Mouse (Mus musculus) intestine, postnatal 0 days (tissue): ENCODE data around the gene Gpr21. TPM values are rescaled to one million over a fixed set of nuclear protein-coding genes. Genes with fewer than 3 reads are reported as not detected.

Experiments
- ATAC-seq: fragments of 200-750 bp; cut with Nextera tagmentation; 2 replicates; pipeline ENCODE4 v1.8.0; 2017; ENCODE audit warnings: mild to moderate bottlenecking, moderate TSS enrichment, moderate library complexity
- H3K27ac ChIP-seq: fragments of 300-500 bp; sonication (generic); 2 replicates; pipeline ENCODE4 v1.5.1; 2014; ENCODE audit warnings: mild to moderate bottlenecking, low read depth, low read length, moderate library complexity
- H3K27me3 ChIP-seq: fragments of 300-500 bp; sonication (generic); replicated peaks from 2 replicates; pipeline ENCODE4 v1.6.1; 2014; ENCODE audit warnings: low read length, mixed read lengths; ENCODE audit not compliant: control insufficient read depth, insufficient read depth
- H3K36me3 ChIP-seq: fragments of 300-500 bp; sonication (generic); 2 replicates; pipeline ENCODE4 v1.6.1; 2014; ENCODE audit warnings: mild to moderate bottlenecking, moderate library complexity; ENCODE audit not compliant: control insufficient read depth, insufficient read depth
- H3K4me1 ChIP-seq: fragments of 300-500 bp; sonication (generic); replicated peaks from 2 replicates; pipeline ENCODE4 v1.6.1; 2014; ENCODE audit warnings: antibody characterized with exemption, low read length, mixed read lengths; ENCODE audit not compliant: control insufficient read depth, insufficient read depth
- H3K4me2 ChIP-seq: fragments of 300-500 bp; sonication (generic); replicated peaks from 2 replicates; pipeline ENCODE4 v1.6.1; 2014; ENCODE audit warnings: low read depth, mild to moderate bottlenecking, moderate library complexity
- H3K4me3 ChIP-seq: fragments of 300-500 bp; sonication (generic); 2 replicates; pipeline ENCODE4 v1.5.1; 2014; ENCODE audit warnings: low read depth, low read length
- H3K9ac ChIP-seq: fragments of 300-500 bp; sonication (generic); 2 replicates; pipeline ENCODE4 v1.6.1; 2014; ENCODE audit warnings: mild to moderate bottlenecking, low read depth, low read length
- H3K9me3 ChIP-seq: fragments of 300-500 bp; sonication (generic); 2 replicates; pipeline ENCODE4 v1.6.1; 2016; ENCODE audit warnings: mixed run types; ENCODE audit not compliant: control insufficient read depth
- CTCF ChIP-seq: sonication (generic); IDR thresholded peaks from 2 replicates; pipeline ENCODE4 v1.5.1; 2016; ENCODE audit warnings: low read depth, mild to moderate bottlenecking, control low read depth, antibody characterized with exemption, moderate library complexity
- whole genome bisulfite sequencing: fragments of 180-500 bp; shearing (Covaris S2); extraction: QIAGEN DNeasy Blood & Tissue Kit; methylation state at CpG from one replicate; pipeline ENCODE4 v1.1.7; 2014; 5-methylcytosine and 5-hydroxymethylcytosine counted together
- polyA plus RNA-seq: library from polyadenylated mRNA; unstranded; fragments of >200 nt; fragmentation: Nextera tagmentation; extraction: Ambion mirVana; gene quantifications from 2 replicates; pipeline ENCODE4 v1.2.1, GENCODE M21; 2015

Gpr21 gene
- polyA plus RNA-seq, 1 experiment from 2014 or later = 0.39 TPM

DNA sequence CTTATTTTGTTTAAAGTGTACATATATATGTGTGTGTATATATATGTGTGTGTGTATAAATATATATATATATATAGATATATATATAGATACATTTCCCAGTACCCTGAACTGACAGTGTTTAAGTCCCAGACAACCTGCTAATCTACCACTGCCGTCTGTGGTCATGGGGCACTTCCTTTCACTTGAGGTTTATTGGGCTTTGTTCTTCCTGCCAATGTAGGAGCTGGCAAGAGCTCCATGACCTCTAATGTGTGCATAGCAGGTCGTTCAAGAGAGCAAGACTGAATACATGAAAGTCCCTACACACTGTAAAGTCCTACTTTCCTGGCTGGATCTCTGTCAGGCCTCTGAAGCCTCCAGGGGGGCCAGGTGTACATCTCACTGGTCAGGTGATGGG is 49.4 kb downstream of the Gpr21 start:
- Histone ChIP-seq H3K4me3 (no peak overlapping the region), H3K36me3 (peaks cover 53% of the 10 kb centered on the region), H3K27me3 (no peaks in the 10 kb centered on the region), H3K4me1 (peaks cover 3% of the 10 kb centered on the region; the same call in 1 of the 2 replicates), H3K9me3 (no peaks in the 10 kb centered on the region), H3K4me2 (no peak overlapping the region), H3K27ac (0 out of 2 replicates have a peak overlapping the region, but pooled peaks have one; percentile 46), H3K9ac (no peak overlapping the region)
- ATAC-seq = no peak
- 44% methylated on average over 2 of the region's 2 CpGs for WGBS
- no peak for TF ChIP-seq CTCF

DNA sequence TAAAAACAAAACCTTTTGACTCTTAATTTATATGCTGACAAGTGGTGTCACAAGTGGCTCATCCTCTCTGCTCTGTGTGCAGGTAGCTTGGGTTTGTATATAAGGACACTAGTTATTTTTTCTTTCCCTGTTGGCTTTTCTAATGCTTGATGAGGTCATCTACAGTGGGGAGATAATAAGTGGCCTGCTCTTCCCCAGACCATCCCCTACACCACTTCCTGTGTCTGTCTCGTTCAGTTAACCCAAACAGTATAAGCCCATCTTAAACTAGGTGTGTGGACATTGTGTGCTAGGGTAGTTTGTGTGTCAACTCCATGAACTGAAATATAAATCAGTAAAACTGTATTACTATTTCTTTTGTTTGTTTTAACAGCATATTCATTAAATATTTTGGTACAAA is 49.9 kb downstream of the Gpr21 start:
- H3K4me2 ChIP-seq = no peak overlapping the region
- H3K4me3 ChIP-seq = no peak overlapping the region
- peaks cover 3% of the 10 kb centered on the region; the same call in 1 of the 2 replicates for H3K4me1 ChIP-seq
- H3K9me3 ChIP-seq = no peaks in the 10 kb centered on the region
- no peak for TF ChIP-seq CTCF
- H3K36me3 ChIP-seq = peaks cover 49% of the 10 kb centered on the region
- H3K27ac ChIP-seq = 0 out of 2 replicates have a peak overlapping the region, but pooled peaks have one; percentile 46
- H3K27me3 ChIP-seq = no peaks in the 10 kb centered on the region
- no peak overlapping the region for H3K9ac ChIP-seq
- 60% methylated on average over 1 of the region's 1 CpGs for WGBS
- ATAC-seq = no peak

DNA sequence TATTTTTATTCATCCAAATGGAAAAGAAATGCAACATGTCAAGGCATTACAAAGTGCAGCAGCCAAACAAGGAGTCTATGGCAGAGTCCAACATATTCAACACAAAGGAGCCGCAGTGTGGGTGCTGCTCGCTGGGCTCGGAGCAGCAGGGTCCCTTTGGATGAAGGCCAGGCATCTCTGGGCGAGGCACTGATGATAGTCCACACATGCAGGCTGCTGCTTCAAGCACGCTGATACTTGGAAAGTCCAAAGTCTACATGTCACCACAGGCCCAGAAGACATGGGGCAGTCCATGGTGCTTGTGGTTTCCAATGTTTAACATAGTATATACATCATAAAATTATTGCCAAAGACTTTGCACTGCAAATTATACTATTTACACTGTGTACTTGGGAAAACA is 53.8 kb downstream of the Gpr21 start:
- Histone ChIP-seq H3K27me3 (no peaks in the 10 kb centered on the region), H3K36me3 (peaks cover 21% of the 10 kb centered on the region), H3K4me3 (no peak overlapping the region), H3K4me1 (peaks cover 3% of the 10 kb centered on the region; the same call in 1 of the 2 replicates), H3K27ac (no peak overlapping the region), H3K9ac (no peak overlapping the region), H3K4me2 (no peak overlapping the region), H3K9me3 (no peaks in the 10 kb centered on the region)
- peak; percentile 76 for ATAC-seq
- 33% methylated on average over 5 of the region's 5 CpGs for WGBS
- no peak for TF ChIP-seq CTCF

Other genes with a start within 250 kb of the Gpr21 start
- not detected in 2 replicates for gene Olfr368, start 189.8 kb upstream of the Gpr21 start, polyA plus RNA-seq
- 25.2 and 26.5 TPM in 2 replicates for gene Pdcl, start 157.0 kb upstream of the Gpr21 start, polyA plus RNA-seq
- 7.0 and 7.8 TPM in 2 replicates for gene Rc3h2, start 93.4 kb upstream of the Gpr21 start, polyA plus RNA-seq
- gene Zbtb26, start 73.2 kb upstream of the Gpr21 start, polyA plus RNA-seq = 1.6 and 1.8 TPM in 2 replicates
- gene Zbtb6, start 73.2 kb upstream of the Gpr21 start, polyA plus RNA-seq = 3.3 and 4.0 TPM in 2 replicates
- gene Rabgap1, start 73.1 kb upstream of the Gpr21 start, polyA plus RNA-seq = 14.1 and 15.6 TPM in 2 replicates
- 20.4 and 22.5 TPM in 2 replicates for gene Strbp, start 187.5 kb downstream of the Gpr21 start, polyA plus RNA-seq